Mouse (Mus musculus) thymus, adult 2 months (tissue): ENCODE data around the gene Natd1.

Experiments
- CTCF ChIP-seq: fragments of 200-500 bp; IDR thresholded peaks from 2 replicates; pipeline ENCODE4 v1.5.1; 2012; ENCODE audit warnings: mild to moderate bottlenecking, control low read depth, low read length, moderate library complexity, borderline replicate concordance; ENCODE audit not compliant: control insufficient read depth, poor library complexity, insufficient read depth; ENCODE audit errors: extremely low read depth
- POLR2A ChIP-seq: fragments of 200-500 bp; IDR thresholded peaks from 2 replicates; pipeline ENCODE4 v1.6.1; 2012; ENCODE audit warnings: mild to moderate bottlenecking, low read length, control low read depth, moderate library complexity; ENCODE audit not compliant: control insufficient read depth, poor library complexity, insufficient read depth; ENCODE audit errors: extremely low read depth

- TF ChIP-seq POLR2A (no peak), CTCF (no peak)
Measured at GRCm38 (mm10) chr11:60920021-60920420, 5.5 kb upstream of the Natd1 start.
